Mouse (Mus musculus): ENCODE measurements around the gene Lnx2. TPM values are rescaled to one million over a fixed set of nuclear protein-coding genes. Genes with fewer than 3 reads are reported as not detected.

Gene Lnx2
- polyA plus RNA-seq, 1 experiment from 2014 or later, result 5.0 TPM

- Histone ChIP-seq H3K9ac (no peak overlapping the region), H3K9me3 (ENCODE audit: control insufficient read depth, low read length) (no peaks in the 10 kb centered on the region), H3K27ac (no peak overlapping the region), H3K4me2 (replicated peaks) (no peak overlapping the region), H3K4me3 (replicated peaks; ENCODE audit: low read length) (no peak overlapping the region), H3K36me3 (replicated peaks; ENCODE audit: control insufficient read depth, insufficient read depth) (no peaks in the 10 kb centered on the region), H3K27me3 (ENCODE audit: control insufficient read depth, insufficient read depth, low read length) (no peaks in the 10 kb centered on the region), H3K4me1 (replicated peaks; ENCODE audit: control insufficient read depth, insufficient read depth, low read length) (no peaks in the 10 kb centered on the region)
- no peak for ATAC-seq (ENCODE audit: low FRiP score)
- DNase-seq (ENCODE audit: low spot score), result no peak
- WGBS, result 72% methylated on average over 10 of the region's 10 CpGs
Observed at GRCm38 (mm10) chr5:146971776-146972561, 104.4 kb downstream of the Lnx2 start.

DNA sequence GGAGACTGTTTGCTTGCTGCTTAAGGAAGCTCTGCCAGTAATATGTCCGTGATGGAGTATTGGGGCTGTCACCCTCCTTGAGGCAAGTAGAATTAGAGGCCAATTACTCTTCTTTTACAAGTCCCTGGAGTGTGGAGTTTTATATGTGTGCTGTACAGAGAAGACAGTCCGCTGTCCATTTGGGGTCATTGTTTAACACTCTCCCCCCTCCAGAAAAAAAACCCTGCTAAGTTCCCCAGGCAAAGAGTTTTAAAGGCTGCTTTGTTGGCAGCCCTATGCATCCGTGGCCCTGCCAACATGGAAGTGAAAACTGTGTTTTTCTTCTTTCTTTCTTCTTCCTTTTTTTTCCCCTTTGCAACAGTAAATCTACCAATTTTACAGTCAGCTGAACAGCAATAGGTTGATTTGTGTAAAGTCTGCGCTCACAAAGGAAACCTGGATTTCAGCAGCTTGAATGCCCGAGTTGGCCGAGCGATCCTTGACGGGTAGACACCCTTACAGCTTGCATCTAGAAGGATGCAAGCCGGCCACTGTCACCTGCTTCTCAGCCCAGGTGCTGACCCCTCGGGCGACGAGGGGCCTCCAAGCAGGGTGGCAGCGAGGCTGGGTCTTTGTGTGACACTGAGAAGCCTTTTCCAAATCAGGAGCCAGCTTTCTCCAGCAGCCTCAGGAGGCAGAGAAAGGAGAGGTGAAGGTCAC is 107.5 kb downstream of the Lnx2 start:
- Histone ChIP-seq H3K4me3 (replicated peaks; ENCODE audit: low read length) (no peak overlapping the region), H3K9ac (no peak overlapping the region; the same call in 1 of the 2 replicates), H3K27ac (no peak overlapping the region), H3K4me1 (replicated peaks; ENCODE audit: control insufficient read depth, insufficient read depth, low read length) (peaks cover 4% of the 10 kb centered on the region), H3K4me2 (replicated peaks) (no peak overlapping the region), H3K9me3 (ENCODE audit: control insufficient read depth, low read length) (no peaks in the 10 kb centered on the region), H3K27me3 (ENCODE audit: control insufficient read depth, insufficient read depth, low read length) (no peaks in the 10 kb centered on the region), H3K36me3 (replicated peaks; ENCODE audit: control insufficient read depth, insufficient read depth) (no peaks in the 10 kb centered on the region)
- 17% methylated on average over 13 of the region's 13 CpGs for WGBS
- ATAC-seq (ENCODE audit: low FRiP score), result no peak
- no peak for DNase-seq (ENCODE audit: low spot score)

Other genes with a start within 250 kb of the Lnx2 start
- gene Rpl21, start 243.7 kb downstream of the Lnx2 start, polyA plus RNA-seq (2014; fragmentation: Nextera tagmentation; extraction: Ambion mirVana), result 361 and 419 TPM in 2 replicates
- gene Rasl11a, start 231.5 kb downstream of the Lnx2 start, polyA plus RNA-seq (2014; fragmentation: Nextera tagmentation; extraction: Ambion mirVana), result 7.6 and 8.0 TPM in 2 replicates
- gene Gtf3a, start 127.9 kb downstream of the Lnx2 start, polyA plus RNA-seq (2014; fragmentation: Nextera tagmentation; extraction: Ambion mirVana), result 99.5 and 103 TPM in 2 replicates
- 27.4 and 28.5 TPM in 2 replicates for gene Mtif3, start 112.8 kb downstream of the Lnx2 start, polyA plus RNA-seq (2014; fragmentation: Nextera tagmentation; extraction: Ambion mirVana)
- 109 and 113 TPM in 2 replicates for gene Polr1d, start 464 bp upstream of the Lnx2 start, polyA plus RNA-seq (2014; fragmentation: Nextera tagmentation; extraction: Ambion mirVana)
- 4.7 and 5.0 TPM in 2 replicates for gene Gsx1, start 112.1 kb upstream of the Lnx2 start, polyA plus RNA-seq (2014; fragmentation: Nextera tagmentation; extraction: Ambion mirVana)
- gene Pdx1, start 193.4 kb upstream of the Lnx2 start, polyA plus RNA-seq (2014; fragmentation: Nextera tagmentation; extraction: Ambion mirVana), result not detected in 2 replicates
- not detected in 2 replicates for gene Cdx2, start 230.7 kb upstream of the Lnx2 start, polyA plus RNA-seq (2014; fragmentation: Nextera tagmentation; extraction: Ambion mirVana)
- not detected in 2 replicates for gene Urad, start 245.9 kb upstream of the Lnx2 start, polyA plus RNA-seq (2014; fragmentation: Nextera tagmentation; extraction: Ambion mirVana)

All from hindbrain, embryonic 14.5 days (tissue).